Mouse (Mus musculus): ENCODE measurements around the gene Gsn. TPM values are rescaled to one million over a fixed set of nuclear protein-coding genes. Genes with fewer than 3 reads are reported as not detected.
A peak's percentile ranks its signal among the peaks of the same experiment; 100 is the strongest.

Gsn gene
- polyA plus RNA-seq, 1 experiment from 2014 or later: 204 TPM

GRCm38 (mm10) chr2:35291856-35292255 lies 35.7 kb downstream of the Gsn start:
- Histone ChIP-seq H3K27me3 (ENCODE audit: control insufficient read depth, insufficient read depth, low read length) (no peaks in the 10 kb centered on the region), H3K36me3 (ENCODE audit: control insufficient read depth, insufficient read depth, low read length) (peaks cover 33% of the 10 kb centered on the region; the same call in 1 of the 2 replicates), H3K27ac (ENCODE audit: low read length) (no peak overlapping the region), H3K9me3 (ENCODE audit: control insufficient read depth, low read depth, low read length) (no peaks in the 10 kb centered on the region), H3K4me2 (replicated peaks; ENCODE audit: low read depth, low read length) (no peak overlapping the region), H3K4me1 (ENCODE audit: control insufficient read depth, insufficient read depth, low read length) (no peaks in the 10 kb centered on the region), H3K4me3 (ENCODE audit: low read depth, low read length) (no peak overlapping the region), H3K9ac (replicated peaks; ENCODE audit: low read depth, low read length) (no peak overlapping the region)
- 18% methylated on average over 3 of the region's 3 CpGs for WGBS
- ATAC-seq (ENCODE audit: insufficient number of reproducible peaks, insufficient read depth, low FRiP score, low read depth): no peak

GRCm38 (mm10) chr2:35292700-35293099 lies 36.5 kb downstream of the Gsn start:
- Histone ChIP-seq H3K4me1 (ENCODE audit: control insufficient read depth, insufficient read depth, low read length) (no peaks in the 10 kb centered on the region), H3K36me3 (ENCODE audit: control insufficient read depth, insufficient read depth, low read length) (peaks cover 29% of the 10 kb centered on the region; the same call in 1 of the 2 replicates), H3K9me3 (ENCODE audit: control insufficient read depth, low read depth, low read length) (no peaks in the 10 kb centered on the region), H3K4me3 (ENCODE audit: low read depth, low read length) (no peak overlapping the region), H3K9ac (replicated peaks; ENCODE audit: low read depth, low read length) (no peak overlapping the region), H3K4me2 (replicated peaks; ENCODE audit: low read depth, low read length) (no peak overlapping the region), H3K27me3 (ENCODE audit: control insufficient read depth, insufficient read depth, low read length) (no peaks in the 10 kb centered on the region), H3K27ac (ENCODE audit: low read length) (no peak overlapping the region)
- no peak for ATAC-seq (ENCODE audit: insufficient number of reproducible peaks, insufficient read depth, low FRiP score, low read depth)
- WGBS: 61% methylated on average over 3 of the region's 3 CpGs

GRCm38 (mm10) chr2:35293291-35293690 lies 37.1 kb downstream of the Gsn start:
- Histone ChIP-seq H3K36me3 (ENCODE audit: control insufficient read depth, insufficient read depth, low read length) (peaks cover 29% of the 10 kb centered on the region; the same call in 1 of the 2 replicates), H3K4me3 (ENCODE audit: low read depth, low read length) (no peak overlapping the region), H3K9me3 (ENCODE audit: control insufficient read depth, low read depth, low read length) (no peaks in the 10 kb centered on the region), H3K4me1 (ENCODE audit: control insufficient read depth, insufficient read depth, low read length) (no peaks in the 10 kb centered on the region), H3K27ac (ENCODE audit: low read length) (no peak overlapping the region), H3K9ac (replicated peaks; ENCODE audit: low read depth, low read length) (no peak overlapping the region), H3K27me3 (ENCODE audit: control insufficient read depth, insufficient read depth, low read length) (no peaks in the 10 kb centered on the region), H3K4me2 (replicated peaks; ENCODE audit: low read depth, low read length) (no peak overlapping the region)
- no peak for ATAC-seq (ENCODE audit: insufficient number of reproducible peaks, insufficient read depth, low FRiP score, low read depth)
- WGBS: 93% methylated on average over 8 of the region's 8 CpGs

GRCm38 (mm10) chr2:35297703-35298332 lies 41.6 kb downstream of the Gsn start:
- peaks cover 9% of the 10 kb centered on the region; the same call in 1 of the 2 replicates for H3K4me1 ChIP-seq (ENCODE audit: control insufficient read depth, insufficient read depth, low read length)
- 25% methylated on average over 15 of the region's 15 CpGs for WGBS
- ATAC-seq (ENCODE audit: insufficient number of reproducible peaks, insufficient read depth, low FRiP score, low read depth): peak; percentile 53; the same call in 1 of the 2 replicates

GRCm38 (mm10) chr2:35299437-35299836 lies 43.3 kb downstream of the Gsn start:
- WGBS: 91% methylated on average over 2 of the region's 2 CpGs
- ATAC-seq (ENCODE audit: insufficient number of reproducible peaks, insufficient read depth, low FRiP score, low read depth): no peak
- peaks cover 10% of the 10 kb centered on the region for H3K36me3 ChIP-seq (ENCODE audit: control insufficient read depth, insufficient read depth, low read length)

More at GRCm38 (mm10) chr2:35297703-35298332, 41.6 kb downstream of the Gsn start:
- Histone ChIP-seq H3K9ac (replicated peaks; ENCODE audit: low read depth, low read length) (no peak overlapping the region), H3K4me3 (ENCODE audit: low read depth, low read length) (no peak overlapping the region), H3K4me2 (replicated peaks; ENCODE audit: low read depth, low read length) (no peak overlapping the region), H3K27me3 (ENCODE audit: control insufficient read depth, insufficient read depth, low read length) (no peaks in the 10 kb centered on the region), H3K27ac (ENCODE audit: low read length) (no peak overlapping the region), H3K9me3 (ENCODE audit: control insufficient read depth, low read depth, low read length) (no peaks in the 10 kb centered on the region), H3K36me3 (ENCODE audit: control insufficient read depth, insufficient read depth, low read length) (peaks cover 19% of the 10 kb centered on the region)

GRCm38 (mm10) chr2:35302049-35302885 lies 46.1 kb downstream of the Gsn start:
- 56% methylated on average over 13 of the region's 13 CpGs for WGBS
- no peak overlapping the region for H3K4me2 ChIP-seq (replicated peaks; ENCODE audit: low read depth, low read length)
- H3K27ac ChIP-seq (ENCODE audit: low read length): peak overlapping the region; percentile 74
- H3K36me3 ChIP-seq (ENCODE audit: control insufficient read depth, insufficient read depth, low read length): no peaks in the 10 kb centered on the region; the same call in none of the 2 replicates
- H3K4me3 ChIP-seq (ENCODE audit: low read depth, low read length): no peak overlapping the region
- ATAC-seq (ENCODE audit: insufficient number of reproducible peaks, insufficient read depth, low FRiP score, low read depth): peak; percentile 68
- H3K27me3 ChIP-seq (ENCODE audit: control insufficient read depth, insufficient read depth, low read length): no peaks in the 10 kb centered on the region
- peaks cover 9% of the 10 kb centered on the region; the same call in 1 of the 2 replicates for H3K4me1 ChIP-seq (ENCODE audit: control insufficient read depth, insufficient read depth, low read length)
- no peak overlapping the region for H3K9ac ChIP-seq (replicated peaks; ENCODE audit: low read depth, low read length)
- no peaks in the 10 kb centered on the region for H3K9me3 ChIP-seq (ENCODE audit: control insufficient read depth, low read depth, low read length)

More at GRCm38 (mm10) chr2:35299437-35299836, 43.3 kb downstream of the Gsn start:
- H3K4me2 ChIP-seq (replicated peaks; ENCODE audit: low read depth, low read length): no peak overlapping the region
- no peak overlapping the region for H3K9ac ChIP-seq (replicated peaks; ENCODE audit: low read depth, low read length)
- no peak overlapping the region for H3K27ac ChIP-seq (ENCODE audit: low read length)
- no peaks in the 10 kb centered on the region for H3K9me3 ChIP-seq (ENCODE audit: control insufficient read depth, low read depth, low read length)
- H3K4me1 ChIP-seq (ENCODE audit: control insufficient read depth, insufficient read depth, low read length): peaks cover 9% of the 10 kb centered on the region; the same call in 1 of the 2 replicates
- H3K4me3 ChIP-seq (ENCODE audit: low read depth, low read length): no peak overlapping the region
- no peaks in the 10 kb centered on the region for H3K27me3 ChIP-seq (ENCODE audit: control insufficient read depth, insufficient read depth, low read length)

- no peaks in the 10 kb centered on the region for H3K27me3 ChIP-seq (ENCODE audit: control insufficient read depth, insufficient read depth, low read length)
- no peak overlapping the region for H3K4me2 ChIP-seq (replicated peaks; ENCODE audit: low read depth, low read length)
- no peaks in the 10 kb centered on the region for H3K9me3 ChIP-seq (ENCODE audit: control insufficient read depth, low read depth, low read length)
- no peak overlapping the region for H3K4me3 ChIP-seq (ENCODE audit: low read depth, low read length)
- no peaks in the 10 kb centered on the region; the same call in none of the 2 replicates for H3K36me3 ChIP-seq (ENCODE audit: control insufficient read depth, insufficient read depth, low read length)
- no peak for ATAC-seq (ENCODE audit: insufficient number of reproducible peaks, insufficient read depth, low FRiP score, low read depth)
- WGBS: 46% methylated on average over 1 of the region's 1 CpGs
- no peak overlapping the region for H3K27ac ChIP-seq (ENCODE audit: low read length)
- no peaks in the 10 kb centered on the region for H3K4me1 ChIP-seq (ENCODE audit: control insufficient read depth, insufficient read depth, low read length)
- H3K9ac ChIP-seq (replicated peaks; ENCODE audit: low read depth, low read length): no peak overlapping the region
These were observed 52.0 kb downstream of the Gsn start for GRCm38 (mm10) chr2:35308166-35308565.

GRCm38 (mm10) chr2:35309906-35310493 lies 53.8 kb downstream of the Gsn start:
- 87% methylated on average over 4 of the region's 4 CpGs for WGBS
- no peak overlapping the region for H3K4me3 ChIP-seq (ENCODE audit: low read depth, low read length)
- H3K4me2 ChIP-seq (replicated peaks; ENCODE audit: low read depth, low read length): no peak overlapping the region
- H3K4me1 ChIP-seq (ENCODE audit: control insufficient read depth, insufficient read depth, low read length): 0 out of 2 replicates have a peak, but pooled peaks cover 3% of the 10 kb centered on the region
- H3K9ac ChIP-seq (replicated peaks; ENCODE audit: low read depth, low read length): no peak overlapping the region
- ATAC-seq (ENCODE audit: insufficient number of reproducible peaks, insufficient read depth, low FRiP score, low read depth): no peak
- no peak overlapping the region for H3K27ac ChIP-seq (ENCODE audit: low read length)
- H3K27me3 ChIP-seq (ENCODE audit: control insufficient read depth, insufficient read depth, low read length): no peaks in the 10 kb centered on the region
- no peaks in the 10 kb centered on the region for H3K9me3 ChIP-seq (ENCODE audit: control insufficient read depth, low read depth, low read length)
- H3K36me3 ChIP-seq (ENCODE audit: control insufficient read depth, insufficient read depth, low read length): no peaks in the 10 kb centered on the region; the same call in 1 of the 2 replicates

All from stomach, embryonic 14.5 days (tissue).